Comparison of ENCODE assay signal across 8 mouse cellular contexts in the genomic region with DNA sequence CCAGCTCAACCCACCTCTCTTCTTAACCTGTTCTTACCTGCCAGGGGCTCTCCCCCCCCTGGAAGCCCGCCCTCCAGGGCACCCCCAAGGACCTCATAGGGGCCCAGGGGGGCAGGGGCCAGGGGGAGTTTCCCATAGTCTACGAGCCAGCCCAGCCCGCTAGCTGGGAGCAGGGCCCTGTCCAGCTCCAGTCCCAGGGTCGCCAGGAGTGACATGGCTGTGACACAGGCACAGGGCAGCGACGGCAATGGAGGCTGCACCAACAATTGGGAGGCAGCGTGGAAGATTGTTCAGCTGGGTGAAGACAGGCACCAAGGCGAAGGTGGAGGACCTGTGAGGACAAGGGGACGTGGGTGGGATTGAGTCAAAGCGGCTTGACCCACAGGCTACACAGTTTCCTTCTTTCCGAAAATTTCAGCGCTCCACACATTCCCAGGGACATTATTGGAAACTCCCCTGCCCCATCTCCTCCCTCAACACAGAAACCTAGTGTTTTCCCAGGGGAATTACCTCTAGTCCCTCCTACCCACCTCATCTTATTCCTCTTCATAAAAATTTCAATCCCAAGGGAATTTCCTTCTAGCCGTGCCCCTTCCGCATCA. TPM values are rescaled to one million over a fixed set of nuclear protein-coding genes. Genes with fewer than 3 reads are reported as not detected.
DNase-seq lines count a peak whose midpoint lies in the region; ATAC-seq lines count a peak whose summit lies in the region.

No protein-coding gene starts in this region.

- H3K4me3 ChIP-seq in erythroblast, embryonic 14.5 days (replicated peaks), result peak overlapping the region; percentile 95
- peak overlapping the region; percentile 84 for H3K4me3 ChIP-seq in hindbrain, embryonic 13.5 days
- H3K4me3 ChIP-seq in liver, embryonic 16.5 days (ENCODE audit: low read depth, low read length), result peak overlapping the region; percentile 95

- no peaks in the 10 kb centered on the region for H3K9me3 ChIP-seq in erythroblast, embryonic 14.5 days (ENCODE audit: control insufficient read depth, low read length)
- no peaks in the 10 kb centered on the region for H3K9me3 ChIP-seq in hindbrain, embryonic 13.5 days
- H3K9me3 ChIP-seq in liver, embryonic 16.5 days (replicated peaks; ENCODE audit: control insufficient read depth, low read length), result no peaks in the 10 kb centered on the region

- peak overlapping the region; percentile 94 for H3K27ac ChIP-seq in hindbrain, embryonic 13.5 days
- H3K27ac ChIP-seq in liver, embryonic 16.5 days (ENCODE audit: low read length), result peak overlapping the region; percentile 96

- peaks cover 61% of the 10 kb centered on the region for H3K36me3 ChIP-seq in erythroblast, embryonic 14.5 days (ENCODE audit: control insufficient read depth)
- H3K36me3 ChIP-seq in hindbrain, embryonic 13.5 days, result peaks cover 10% of the 10 kb centered on the region; the same call in 1 of the 2 replicates
- peaks cover 7% of the 10 kb centered on the region; the same call in 1 of the 2 replicates for H3K36me3 ChIP-seq in liver, embryonic 16.5 days (ENCODE audit: control insufficient read depth, insufficient read depth)

- peak overlapping the region; percentile 40; the same call in 1 of the 2 replicates for H3K9ac ChIP-seq in hindbrain, embryonic 13.5 days
- peak overlapping the region; percentile 97 for H3K9ac ChIP-seq in liver, embryonic 16.5 days (ENCODE audit: low read depth, low read length)

- H3K27me3 ChIP-seq in erythroblast, embryonic 14.5 days (ENCODE audit: control insufficient read depth), result no peaks in the 10 kb centered on the region
- no peaks in the 10 kb centered on the region for H3K27me3 ChIP-seq in hindbrain, embryonic 13.5 days
- H3K27me3 ChIP-seq in liver, embryonic 16.5 days (ENCODE audit: control insufficient read depth, insufficient read depth, low read depth, low read length), result no peaks in the 10 kb centered on the region

- H3K4me2 ChIP-seq in hindbrain, embryonic 13.5 days, result peak overlapping the region; percentile 83
- peak overlapping the region; percentile 82 for H3K4me2 ChIP-seq in liver, embryonic 16.5 days (ENCODE audit: low read depth, low read length)

- DNase-seq in urinary bladder, adult 2 months (ENCODE audit: low spot score), result peak; percentile 28
- DNase-seq in urinary bladder, postnatal 10 days (ENCODE audit: low spot score), result no peak
- no peak for DNase-seq in T-cell, adult 2 months (ENCODE audit: low spot score)
- DNase-seq in right cerebral cortex, postnatal 4 days, result no peak

- ATAC-seq in erythroblast, adult 5-6 weeks (replicated peaks; ENCODE audit: low FRiP score, poor library complexity, severe bottlenecking), result no peak
- peak; percentile 5; the same call in 1 of the 2 replicates for ATAC-seq in hindbrain, embryonic 13.5 days (ENCODE audit: low FRiP score)
- no peak for ATAC-seq in liver, embryonic 16.5 days (ENCODE audit: low read depth)

- WGBS in hindbrain, embryonic 13.5 days, result 22% methylated on average over 14 of the region's 14 CpGs
- WGBS in liver, embryonic 16.5 days (ENCODE audit: insufficient replicate concordance), result 45% methylated on average over 14 of the region's 14 CpGs

- peaks cover 62% of the 10 kb centered on the region for H3K4me1 ChIP-seq in erythroblast, embryonic 14.5 days (ENCODE audit: control insufficient read depth)
- peaks cover 41% of the 10 kb centered on the region for H3K4me1 ChIP-seq in hindbrain, embryonic 13.5 days (replicated peaks)
- H3K4me1 ChIP-seq in liver, embryonic 16.5 days (ENCODE audit: control insufficient read depth, low read depth, low read length), result peaks cover 40% of the 10 kb centered on the region

RNA-seq across cellular contexts. Expression of gene Nup62, which starts 0.8 kb away (rescaled TPM):
- polyA plus RNA-seq in erythroblast, embryonic 14.5 days (2012), result 6.9 and 10.5 TPM in 2 replicates
- total RNA-seq in erythroblast, adult 5-6 weeks (2015; ENCODE audit: low replicate concordance), result 10.4 and 14.4 TPM in 2 replicates
- 21.7 and 21.9 TPM in 2 replicates for total RNA-seq in erythroblast, adult 5-6 weeks (2017; ENCODE audit: low replicate concordance)
- 30.5 and 34.7 TPM in 2 replicates for polyA plus RNA-seq in urinary bladder, adult 2 months (2012; rRNA removed)
- 47.6 and 47.9 TPM in 2 replicates for polyA plus RNA-seq in hindbrain, embryonic 13.5 days (2015; fragmentation: Nextera tagmentation; extraction: Ambion mirVana)
- 43.4 and 44.7 TPM in 2 replicates for polyA plus RNA-seq in liver, embryonic 16.5 days (2015; fragmentation: Nextera tagmentation; extraction: Ambion mirVana)

RNA-seq across cellular contexts. Expression of gene Il4i1, which starts 1.1 kb away (rescaled TPM):
- 0.12 and 0.13 TPM in 2 replicates for polyA plus RNA-seq in erythroblast, embryonic 14.5 days (2012)
- 0.84 TPM in 1 of 2 replicates, not detected in the other for total RNA-seq in erythroblast, adult 5-6 weeks (2015; ENCODE audit: low replicate concordance)
- total RNA-seq in erythroblast, adult 5-6 weeks (2017; ENCODE audit: low replicate concordance), result 0.09 TPM in 1 of 2 replicates, not detected in the other
- 1.7 and 2.5 TPM in 2 replicates for polyA plus RNA-seq in urinary bladder, adult 2 months (2012; rRNA removed)
- polyA plus RNA-seq in hindbrain, embryonic 13.5 days (2015; fragmentation: Nextera tagmentation; extraction: Ambion mirVana), result 1.6 and 1.7 TPM in 2 replicates
- polyA plus RNA-seq in liver, embryonic 16.5 days (2015; fragmentation: Nextera tagmentation; extraction: Ambion mirVana), result 0.34 and 0.76 TPM in 2 replicates

RNA-seq across cellular contexts. Expression of gene Atf5, which starts 1.4 kb away (rescaled TPM):
- 9.7 and 12.0 TPM in 2 replicates for polyA plus RNA-seq in erythroblast, embryonic 14.5 days (2012)
- 1.3 and 1.9 TPM in 2 replicates for total RNA-seq in erythroblast, adult 5-6 weeks (2015; ENCODE audit: low replicate concordance)
- total RNA-seq in erythroblast, adult 5-6 weeks (2017; ENCODE audit: low replicate concordance), result 2.1 and 2.5 TPM in 2 replicates
- 43.4 and 63.6 TPM in 2 replicates for polyA plus RNA-seq in urinary bladder, adult 2 months (2012; rRNA removed)
- 3.5 and 4.2 TPM in 2 replicates for polyA plus RNA-seq in hindbrain, embryonic 13.5 days (2015; fragmentation: Nextera tagmentation; extraction: Ambion mirVana)
- polyA plus RNA-seq in liver, embryonic 16.5 days (2015; fragmentation: Nextera tagmentation; extraction: Ambion mirVana), result 7.3 and 9.7 TPM in 2 replicates

RNA-seq across cellular contexts. Expression of gene Akt1s1, which starts 33.7 kb away (rescaled TPM):
- polyA plus RNA-seq in erythroblast, embryonic 14.5 days (2012), result 33.5 and 36.8 TPM in 2 replicates
- 6.5 and 7.1 TPM in 2 replicates for total RNA-seq in erythroblast, adult 5-6 weeks (2015; ENCODE audit: low replicate concordance)
- total RNA-seq in erythroblast, adult 5-6 weeks (2017; ENCODE audit: low replicate concordance), result 19.7 and 43.3 TPM in 2 replicates
- polyA plus RNA-seq in urinary bladder, adult 2 months (2012; rRNA removed), result 93.8 and 99.5 TPM in 2 replicates
- polyA plus RNA-seq in hindbrain, embryonic 13.5 days (2015; fragmentation: Nextera tagmentation; extraction: Ambion mirVana), result 86.8 and 93.7 TPM in 2 replicates
- polyA plus RNA-seq in liver, embryonic 16.5 days (2015; fragmentation: Nextera tagmentation; extraction: Ambion mirVana), result 25.6 and 29.1 TPM in 2 replicates

RNA-seq across cellular contexts. Expression of gene Tbc1d17, which starts 33.8 kb away (rescaled TPM):
- polyA plus RNA-seq in erythroblast, embryonic 14.5 days (2012), result 7.7 and 10.0 TPM in 2 replicates
- 15.8 and 21.3 TPM in 2 replicates for total RNA-seq in erythroblast, adult 5-6 weeks (2015; ENCODE audit: low replicate concordance)
- 33.6 and 77.5 TPM in 2 replicates for total RNA-seq in erythroblast, adult 5-6 weeks (2017; ENCODE audit: low replicate concordance)
- 67.3 and 68.9 TPM in 2 replicates for polyA plus RNA-seq in urinary bladder, adult 2 months (2012; rRNA removed)
- 108 and 112 TPM in 2 replicates for polyA plus RNA-seq in hindbrain, embryonic 13.5 days (2015; fragmentation: Nextera tagmentation; extraction: Ambion mirVana)
- 32.7 and 33.7 TPM in 2 replicates for polyA plus RNA-seq in liver, embryonic 16.5 days (2015; fragmentation: Nextera tagmentation; extraction: Ambion mirVana)
